Mouse (Mus musculus): ENCODE data around the gene Atp6ap1l.

DNA sequence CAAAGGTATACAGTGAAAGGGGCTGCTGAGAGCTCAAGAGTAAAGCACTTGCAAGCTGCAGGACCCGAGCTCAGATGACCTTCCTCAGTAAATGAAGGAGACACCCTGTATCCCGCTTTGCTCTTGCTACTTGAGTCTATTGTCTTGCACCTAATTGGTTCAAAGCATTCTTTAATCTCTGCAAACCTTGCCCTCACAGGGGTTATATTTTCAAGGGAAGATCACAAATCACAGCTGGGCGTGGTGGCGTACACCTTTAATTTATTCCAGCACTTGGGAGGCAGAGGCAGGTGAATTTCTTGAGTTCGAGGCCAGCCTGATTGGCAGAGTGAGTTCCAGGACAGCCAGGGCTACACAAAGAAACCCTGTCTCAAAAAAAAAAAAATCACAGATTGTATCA, 20.0 kb upstream of the Atp6ap1l start:
- TF ChIP-seq GATA2 (IDR thresholded peaks at IDR 0.05; ENCODE audit: borderline replicate concordance, low read depth, low read length): no peak
- no peak for TF ChIP-seq CTCF (IDR thresholded peaks at IDR 0.05; ENCODE audit: low read depth, low read length)
